Mouse (Mus musculus): ENCODE measurements around the gene Syk. TPM values are rescaled to one million over a fixed set of nuclear protein-coding genes. Genes with fewer than 3 reads are reported as not detected.

Syk gene
- 8.7 and 8.8 TPM in 2 replicates for polyA plus RNA-seq (2016; fragmentation: Nextera tagmentation; extraction: Ambion mirVana)

DNA sequence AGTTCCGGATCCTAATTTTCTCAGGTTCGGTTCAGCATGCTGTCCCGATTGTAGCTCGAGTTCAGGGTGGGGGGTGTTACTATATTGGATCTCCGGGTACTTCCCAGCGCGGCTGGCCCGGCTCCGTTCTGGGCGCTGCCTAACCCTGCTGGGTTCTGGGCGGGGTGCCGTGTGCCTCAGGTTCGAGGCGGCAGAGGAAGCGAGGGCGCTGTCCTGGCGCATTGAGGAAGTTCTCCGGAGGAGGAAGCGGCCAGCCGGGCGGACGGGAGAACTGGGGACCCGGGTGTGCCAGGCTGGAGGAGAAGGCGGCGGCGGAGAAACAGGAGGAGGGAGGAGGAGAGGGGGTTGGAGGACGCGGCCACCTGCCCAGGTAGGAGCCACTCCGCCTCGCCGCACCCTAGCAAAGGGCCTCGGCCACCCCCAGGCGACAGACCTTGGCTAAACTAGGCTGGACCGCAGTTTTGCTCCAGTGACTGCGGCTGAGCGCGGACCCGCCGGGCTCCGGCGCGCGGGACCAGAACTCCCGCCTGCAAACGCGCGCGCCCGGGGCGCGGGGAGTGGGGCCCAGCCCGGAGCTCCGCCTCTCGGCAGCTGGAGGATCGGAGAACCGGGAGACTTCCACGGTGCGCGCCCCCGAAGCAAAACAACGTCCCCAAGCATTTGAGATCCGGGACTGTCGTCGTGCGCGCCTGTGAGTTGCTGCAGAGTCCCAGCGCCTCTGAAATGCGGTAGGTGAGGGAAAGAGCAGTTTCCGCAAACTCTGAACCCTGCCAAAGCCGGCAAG lies at the start of gene Syk:
TSS of gene Syk (plus strand) at position 296 of the 784 bp plus-strand sequence.
- ATAC-seq (ENCODE audit: insufficient number of reproducible peaks, low FRiP score) = peak; percentile 71
- H3K4me3 ChIP-seq = peak within 1 kb of the TSS; percentile 69
- under 1% methylated on average over 67 of the region's 70 CpGs for WGBS
- H3K9me3 ChIP-seq (replicated peaks) = 0 out of 2 replicates have a peak, but pooled peaks cover 4% of the 10 kb centered on the region
- H3K4me1 ChIP-seq (replicated peaks) = peaks cover 9% of the 10 kb centered on the region
- H3K4me2 ChIP-seq = peak within 1 kb of the TSS; percentile 79
- no peaks in the 10 kb centered on the region for H3K36me3 ChIP-seq
- no peaks in the 10 kb centered on the region for H3K27me3 ChIP-seq (replicated peaks)
- H3K27ac ChIP-seq (ENCODE audit: poor library complexity, severe bottlenecking) = peak within 1 kb of the TSS; percentile 28
- peak within 1 kb of the TSS; percentile 75 for H3K9ac ChIP-seq

DNA sequence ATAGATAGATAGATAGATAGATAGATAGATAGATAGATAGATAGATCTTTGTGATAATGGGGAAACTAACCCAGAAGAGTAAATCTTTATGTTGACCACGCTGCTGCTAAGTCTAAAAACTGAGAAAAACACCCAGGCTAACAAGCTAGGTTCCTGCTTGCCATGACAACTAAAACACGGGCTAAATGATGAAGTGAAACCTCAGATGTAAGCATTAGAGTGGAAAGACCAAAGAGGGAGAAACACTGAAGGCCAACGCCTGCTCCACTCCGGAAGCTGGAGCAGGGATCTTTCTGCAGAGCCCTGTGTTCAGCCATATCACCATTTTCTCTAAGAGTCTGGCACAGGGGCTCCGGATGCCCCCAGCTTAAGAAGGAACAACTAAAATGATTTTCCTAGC lies 49.3 kb upstream of the Syk start:
- Histone ChIP-seq H3K4me3 (no peak overlapping the region), H3K4me2 (no peak overlapping the region), H3K9me3 (replicated peaks) (peaks cover 4% of the 10 kb centered on the region; the same call in 1 of the 2 replicates), H3K4me1 (replicated peaks) (peaks cover 22% of the 10 kb centered on the region), H3K36me3 (no peaks in the 10 kb centered on the region), H3K27ac (ENCODE audit: poor library complexity, severe bottlenecking) (no peak overlapping the region), H3K9ac (no peak overlapping the region), H3K27me3 (replicated peaks) (0 out of 2 replicates have a peak, but pooled peaks cover 4% of the 10 kb centered on the region)
- WGBS = 83% methylated on average over 5 of the region's 5 CpGs
- no peak for ATAC-seq (ENCODE audit: insufficient number of reproducible peaks, low FRiP score)

DNA sequence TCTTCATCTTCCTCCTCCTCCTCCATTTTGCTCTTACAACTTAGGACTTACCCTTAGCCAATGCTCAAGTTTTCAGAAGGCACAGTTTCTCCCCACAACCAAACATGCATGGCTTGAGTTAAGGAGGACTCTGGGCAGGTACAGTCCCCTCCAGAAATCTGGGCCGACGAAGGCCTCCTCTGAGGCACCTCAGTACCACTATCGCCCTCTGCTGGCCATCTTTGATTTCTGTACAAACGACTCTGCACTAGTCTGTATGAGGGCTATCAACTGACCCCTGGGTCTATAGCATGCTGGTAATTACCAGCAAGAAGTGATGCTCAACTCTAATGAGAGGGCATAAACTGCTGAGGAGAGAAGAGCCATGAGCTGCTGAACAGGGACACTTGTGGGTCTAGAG lies 47.4 kb upstream of the Syk start:
- Histone ChIP-seq H3K9ac (no peak overlapping the region), H3K9me3 (replicated peaks) (peaks cover 4% of the 10 kb centered on the region; the same call in 1 of the 2 replicates), H3K27ac (ENCODE audit: poor library complexity, severe bottlenecking) (no peak overlapping the region), H3K4me2 (no peak overlapping the region), H3K36me3 (no peaks in the 10 kb centered on the region), H3K4me3 (no peak overlapping the region), H3K27me3 (replicated peaks) (no peaks in the 10 kb centered on the region), H3K4me1 (replicated peaks) (peaks cover 14% of the 10 kb centered on the region)
- ATAC-seq (ENCODE audit: insufficient number of reproducible peaks, low FRiP score) = no peak
- WGBS = 5% methylated on average over 4 of the region's 4 CpGs

DNA sequence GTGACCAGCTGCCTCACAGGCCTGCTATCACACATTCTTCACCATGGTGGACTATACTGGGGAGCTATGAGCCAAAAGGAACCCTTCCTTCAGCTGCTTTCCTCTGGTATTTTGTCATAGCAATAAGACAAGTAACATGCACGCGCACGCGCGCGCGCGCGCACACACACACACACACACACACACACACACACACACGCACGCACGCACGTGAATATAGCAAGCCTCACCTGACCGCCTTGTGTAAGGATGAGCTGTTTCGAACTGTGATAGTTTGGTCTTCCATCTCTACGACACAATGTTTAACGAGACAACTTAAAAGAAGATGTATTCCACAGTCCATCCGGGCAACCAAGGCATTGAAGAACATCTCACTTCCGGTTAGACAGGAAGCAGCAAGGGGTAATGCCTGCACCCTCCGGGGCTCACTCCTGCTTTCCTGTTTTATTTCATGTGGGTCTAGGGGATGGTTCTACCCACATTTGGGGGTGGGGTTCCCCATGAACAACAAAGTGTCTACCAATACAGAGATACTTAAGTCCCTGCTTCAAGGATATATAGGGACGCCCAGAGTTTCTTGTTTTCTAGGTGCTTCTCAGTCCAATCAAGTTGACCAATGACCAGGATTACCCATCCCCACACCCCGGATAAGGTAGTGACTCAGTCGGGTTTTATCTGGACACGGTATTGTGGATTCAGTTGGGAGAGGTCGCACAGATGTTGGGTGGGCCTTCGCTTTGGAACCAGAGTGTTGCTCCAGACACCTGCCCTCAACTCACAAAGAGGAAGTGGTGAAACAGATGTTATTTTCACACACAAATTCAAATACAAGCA lies 45.0 kb upstream of the Syk start:
- 92% methylated on average over 26 of the region's 26 CpGs for WGBS
- Histone ChIP-seq H3K4me3 (no peak overlapping the region), H3K27ac (ENCODE audit: poor library complexity, severe bottlenecking) (no peak overlapping the region), H3K4me2 (no peak overlapping the region), H3K4me1 (replicated peaks) (peaks cover 14% of the 10 kb centered on the region), H3K36me3 (no peaks in the 10 kb centered on the region), H3K27me3 (replicated peaks) (no peaks in the 10 kb centered on the region), H3K9ac (no peak overlapping the region), H3K9me3 (replicated peaks) (no peaks in the 10 kb centered on the region)
- no peak for ATAC-seq (ENCODE audit: insufficient number of reproducible peaks, low FRiP score)

- no peak for ATAC-seq (ENCODE audit: insufficient number of reproducible peaks, low FRiP score)
- Histone ChIP-seq H3K9ac (no peak overlapping the region), H3K4me2 (no peak overlapping the region), H3K9me3 (replicated peaks) (no peaks in the 10 kb centered on the region), H3K36me3 (no peaks in the 10 kb centered on the region), H3K4me3 (no peak overlapping the region), H3K4me1 (replicated peaks) (peaks cover 14% of the 10 kb centered on the region), H3K27me3 (replicated peaks) (no peaks in the 10 kb centered on the region), H3K27ac (ENCODE audit: poor library complexity, severe bottlenecking) (no peak overlapping the region)
- 80% methylated on average over 9 of the region's 9 CpGs for WGBS
These were observed 44.3 kb upstream of the Syk start for GRCm38 (mm10) chr13:52538588-52539116.

DNA sequence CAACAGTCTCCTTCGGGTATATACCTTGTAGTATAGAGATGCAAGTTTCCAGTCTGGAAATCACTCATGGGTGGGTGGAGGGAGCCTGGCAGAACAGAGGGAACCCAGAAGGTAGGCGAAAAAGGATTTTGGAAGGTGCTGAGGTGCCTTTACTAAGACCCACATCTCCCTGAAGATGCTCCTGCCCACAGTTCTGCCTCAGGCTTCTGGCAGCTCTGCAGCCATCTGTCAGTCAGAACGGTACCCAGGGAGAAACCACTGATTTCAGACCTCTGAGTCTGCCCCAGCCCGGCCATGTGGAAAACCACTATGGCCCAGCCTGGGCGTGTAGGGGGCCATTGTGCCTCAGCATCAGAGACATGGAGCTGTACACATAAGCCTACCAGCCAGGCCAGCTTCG lies 43.5 kb upstream of the Syk start:
- Histone ChIP-seq H3K27me3 (replicated peaks) (no peaks in the 10 kb centered on the region), H3K4me2 (no peak overlapping the region), H3K4me3 (no peak overlapping the region), H3K36me3 (no peaks in the 10 kb centered on the region), H3K27ac (ENCODE audit: poor library complexity, severe bottlenecking) (no peak overlapping the region), H3K4me1 (replicated peaks) (peaks cover 14% of the 10 kb centered on the region), H3K9me3 (replicated peaks) (no peaks in the 10 kb centered on the region), H3K9ac (no peak overlapping the region)
- no peak for ATAC-seq (ENCODE audit: insufficient number of reproducible peaks, low FRiP score)
- WGBS = 77% methylated on average over 6 of the region's 6 CpGs

DNA sequence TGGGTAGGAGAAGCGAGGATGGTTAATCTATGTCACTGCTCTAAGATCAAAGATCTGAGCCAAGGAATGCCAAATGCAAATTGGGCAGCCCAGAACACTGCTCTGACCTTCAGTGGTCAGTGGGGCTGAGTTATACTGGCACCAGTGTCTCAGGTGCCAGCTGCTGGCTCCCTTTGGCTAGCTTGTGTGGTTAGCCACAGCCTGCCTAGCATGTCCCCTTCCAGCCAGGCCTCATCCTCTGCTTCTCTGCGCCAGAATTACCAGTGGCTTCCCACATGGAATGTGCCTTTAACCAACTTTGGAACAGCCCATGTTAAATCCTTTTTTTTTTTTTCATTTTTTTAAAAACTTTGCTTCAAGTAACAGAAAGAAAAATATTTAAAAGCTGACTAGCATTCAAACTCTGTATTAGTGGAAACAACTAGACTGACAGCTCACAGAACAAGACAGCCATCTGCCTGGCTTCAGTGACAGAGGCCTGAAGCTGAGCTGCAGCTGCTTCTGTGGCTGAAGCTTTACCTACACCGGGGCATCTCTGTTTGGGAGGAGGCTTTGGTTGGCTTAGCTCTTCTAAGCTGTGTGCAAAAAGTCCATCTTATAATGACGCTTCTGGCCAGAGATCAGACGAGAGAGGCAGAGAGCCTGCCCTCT lies 41.5 kb upstream of the Syk start:
- ATAC-seq (ENCODE audit: insufficient number of reproducible peaks, low FRiP score) = no peak
- 65% methylated on average over 5 of the region's 5 CpGs for WGBS
- Histone ChIP-seq H3K27ac (ENCODE audit: poor library complexity, severe bottlenecking) (no peak overlapping the region), H3K4me3 (no peak overlapping the region), H3K27me3 (replicated peaks) (no peaks in the 10 kb centered on the region), H3K4me2 (no peak overlapping the region), H3K9me3 (replicated peaks) (no peaks in the 10 kb centered on the region), H3K36me3 (no peaks in the 10 kb centered on the region), H3K4me1 (replicated peaks) (0 out of 2 replicates have a peak, but pooled peaks cover 2% of the 10 kb centered on the region), H3K9ac (no peak overlapping the region)

DNA sequence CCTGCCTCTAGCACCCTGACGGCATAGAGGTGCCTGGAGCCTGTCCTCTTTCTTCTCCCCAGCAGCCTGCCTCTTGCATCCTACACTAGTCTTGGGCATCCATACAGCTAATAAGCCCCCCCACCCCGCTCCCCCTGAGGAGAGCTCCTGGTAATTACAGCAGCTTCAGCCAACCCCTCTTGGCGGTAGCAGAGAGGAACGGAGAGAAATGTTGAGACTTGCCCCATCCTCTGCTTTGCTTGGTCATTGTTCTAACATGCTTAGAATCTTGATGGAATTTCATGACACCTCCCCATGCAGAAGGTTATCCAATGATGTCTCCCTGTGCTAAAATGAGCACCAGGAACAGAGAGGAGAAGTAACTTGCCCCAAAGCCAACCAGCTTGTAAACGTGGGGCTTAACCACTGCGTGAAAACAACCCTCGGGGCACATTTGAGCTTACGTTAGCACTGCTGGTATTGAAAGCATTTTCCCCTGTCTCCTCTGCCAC lies 40.9 kb upstream of the Syk start:
- no peak overlapping the region for H3K4me2 ChIP-seq
- H3K9me3 ChIP-seq (replicated peaks) = no peaks in the 10 kb centered on the region
- no peaks in the 10 kb centered on the region for H3K36me3 ChIP-seq
- no peak overlapping the region for H3K4me3 ChIP-seq
- H3K4me1 ChIP-seq (replicated peaks) = no peaks in the 10 kb centered on the region
- H3K27ac ChIP-seq (ENCODE audit: poor library complexity, severe bottlenecking) = no peak overlapping the region
- H3K9ac ChIP-seq = no peak overlapping the region
- ATAC-seq (ENCODE audit: insufficient number of reproducible peaks, low FRiP score) = no peak
- 64% methylated on average over 8 of the region's 8 CpGs for WGBS
- no peaks in the 10 kb centered on the region for H3K27me3 ChIP-seq (replicated peaks)

DNA sequence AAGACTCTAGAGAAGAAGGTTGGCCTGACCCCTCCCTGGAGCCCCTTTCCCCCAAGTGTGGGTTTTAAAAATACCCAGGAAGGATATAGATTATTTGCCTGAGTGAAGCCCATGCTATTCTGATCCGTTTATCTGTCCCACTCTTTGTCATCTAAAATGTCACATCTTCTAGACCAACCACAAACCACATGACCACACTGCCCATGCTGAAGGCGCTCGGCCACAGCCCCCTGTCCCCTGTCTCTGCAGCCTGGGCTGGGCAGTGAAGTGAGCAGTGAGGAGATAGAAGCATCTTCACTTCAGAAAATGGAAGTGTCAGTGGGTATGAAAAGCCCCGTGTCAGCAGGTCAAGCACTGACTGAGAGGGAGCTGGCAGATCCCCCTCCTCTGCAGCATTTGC lies 40.3 kb upstream of the Syk start:
- Histone ChIP-seq H3K4me1 (replicated peaks) (no peaks in the 10 kb centered on the region), H3K27me3 (replicated peaks) (no peaks in the 10 kb centered on the region), H3K9ac (no peak overlapping the region), H3K36me3 (no peaks in the 10 kb centered on the region), H3K9me3 (replicated peaks) (no peaks in the 10 kb centered on the region), H3K27ac (ENCODE audit: poor library complexity, severe bottlenecking) (no peak overlapping the region), H3K4me2 (no peak overlapping the region), H3K4me3 (no peak overlapping the region)
- 60% methylated on average over 4 of the region's 4 CpGs for WGBS
- ATAC-seq (ENCODE audit: insufficient number of reproducible peaks, low FRiP score) = no peak

DNA sequence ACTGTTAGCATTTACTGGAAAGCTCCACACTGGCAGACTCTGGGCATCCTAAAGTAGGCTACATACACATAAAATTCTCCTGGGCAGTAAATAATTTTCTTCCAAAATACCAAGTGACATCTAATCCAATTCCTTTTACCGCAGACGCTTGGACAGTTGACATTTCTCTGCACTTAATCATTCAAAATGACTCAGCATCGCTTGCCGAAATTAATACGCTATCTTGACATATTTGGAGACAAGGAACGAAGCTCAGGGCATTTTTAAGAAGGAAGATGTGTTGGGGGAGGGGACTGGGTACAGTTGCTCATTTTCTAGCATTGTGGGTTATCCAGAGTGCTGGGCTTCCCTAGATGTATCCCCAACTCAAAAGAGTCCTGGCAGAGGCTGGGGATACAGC lies 36.7 kb upstream of the Syk start:
- H3K27me3 ChIP-seq (replicated peaks) = no peaks in the 10 kb centered on the region
- WGBS = 78% methylated on average over 6 of the region's 6 CpGs

More for the DNA sequence above, 36.7 kb upstream of the Syk start:
- Histone ChIP-seq H3K4me1 (replicated peaks) (no peaks in the 10 kb centered on the region), H3K4me2 (no peak overlapping the region), H3K27ac (ENCODE audit: poor library complexity, severe bottlenecking) (no peak overlapping the region), H3K36me3 (no peaks in the 10 kb centered on the region), H3K4me3 (no peak overlapping the region), H3K9ac (no peak overlapping the region), H3K9me3 (replicated peaks) (no peaks in the 10 kb centered on the region)
- ATAC-seq (ENCODE audit: insufficient number of reproducible peaks, low FRiP score) = no peak

Measured in heart, embryonic 12.5 days (tissue).